Mouse (Mus musculus) limb, embryonic 12.5 days (tissue): ENCODE measurements at regions not wholly inside any gene's neighbourhood (a gene's known extent, or its start where the extent isn't known, plus 50 kb on each side); places are given as distances from the start of the nearest gene placed in this dataset.

Source experiments
- ATAC-seq: fragments of 200-750 bp; cut with Nextera tagmentation; 2 replicates; pipeline ENCODE4 v1.8.0; 2017; ENCODE audit warnings: low read depth, moderate TSS enrichment; ENCODE audit not compliant: insufficient number of reproducible peaks, insufficient read depth, low FRiP score, low TSS enrichment
- H3K27ac ChIP-seq: fragments of 300-500 bp; sonication (generic); 2 replicates; pipeline ENCODE4 v1.5.1; 2016; ENCODE audit warnings: mild to moderate bottlenecking, moderate library complexity
- H3K27me3 ChIP-seq: fragments of 300-500 bp; sonication (generic); 2 replicates; pipeline ENCODE4 v1.6.1; 2016; ENCODE audit warnings: mild to moderate bottlenecking, moderate library complexity
- H3K36me3 ChIP-seq: fragments of 300-500 bp; sonication (generic); 2 replicates; pipeline ENCODE4 v1.6.1; 2016; ENCODE audit warnings: mild to moderate bottlenecking, moderate library complexity
- H3K4me1 ChIP-seq: fragments of 300-500 bp; sonication (generic); replicated peaks from 2 replicates; pipeline ENCODE4 v1.6.1; 2016
- H3K4me2 ChIP-seq: fragments of 300-500 bp; sonication (generic); 2 replicates; pipeline ENCODE4 v1.6.1; 2016; ENCODE audit warnings: mild to moderate bottlenecking, moderate library complexity
- H3K4me3 ChIP-seq: fragments of 300-500 bp; sonication (generic); replicated peaks from 2 replicates; pipeline ENCODE4 v1.5.1; 2016; ENCODE audit warnings: mild to moderate bottlenecking
- H3K9ac ChIP-seq: fragments of 300-500 bp; sonication (generic); replicated peaks from 2 replicates; pipeline ENCODE4 v1.6.1; 2016; ENCODE audit warnings: mild to moderate bottlenecking, moderate library complexity
- H3K9me3 ChIP-seq: fragments of 300-500 bp; sonication (generic); 2 replicates; pipeline ENCODE4 v1.6.1; 2016; ENCODE audit warnings: mild to moderate bottlenecking, moderate library complexity
- WGBS: fragments of 180-500 bp; shearing (Covaris S2); methylation state at CpG from one replicate; pipeline ENCODE4 v1.1.7; 2016; 5-methylcytosine and 5-hydroxymethylcytosine counted together

DNA sequence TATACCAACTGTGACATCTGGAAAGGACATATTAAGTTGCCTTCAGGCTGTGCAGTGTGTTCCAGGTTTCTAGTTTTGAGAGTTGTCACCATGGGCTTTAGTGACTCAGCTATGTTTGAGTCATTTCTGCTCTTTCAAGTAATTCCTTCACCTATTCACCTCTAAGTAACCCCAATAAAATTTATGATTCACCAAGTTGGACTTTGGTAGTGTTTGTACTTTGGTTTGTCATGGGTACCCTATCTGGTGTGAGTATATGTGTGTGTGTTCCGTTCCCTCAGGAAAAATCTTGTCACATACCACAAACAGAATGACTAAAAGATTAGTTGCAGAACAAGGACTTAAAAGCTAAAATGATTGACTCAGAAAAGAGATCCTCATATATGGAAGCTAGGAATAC lies 76.8 kb upstream of the Crbn start:
- H3K36me3 ChIP-seq: no peaks in the 10 kb centered on the region
- no peak overlapping the region for H3K4me2 ChIP-seq
- no peaks in the 10 kb centered on the region for H3K4me1 ChIP-seq
- 89% methylated on average over 1 of the region's 1 CpGs for WGBS
- H3K9me3 ChIP-seq: no peaks in the 10 kb centered on the region
- no peak overlapping the region for H3K4me3 ChIP-seq
- no peaks in the 10 kb centered on the region for H3K27me3 ChIP-seq
- no peak for ATAC-seq
- H3K27ac ChIP-seq: no peak overlapping the region
- no peak overlapping the region for H3K9ac ChIP-seq

DNA sequence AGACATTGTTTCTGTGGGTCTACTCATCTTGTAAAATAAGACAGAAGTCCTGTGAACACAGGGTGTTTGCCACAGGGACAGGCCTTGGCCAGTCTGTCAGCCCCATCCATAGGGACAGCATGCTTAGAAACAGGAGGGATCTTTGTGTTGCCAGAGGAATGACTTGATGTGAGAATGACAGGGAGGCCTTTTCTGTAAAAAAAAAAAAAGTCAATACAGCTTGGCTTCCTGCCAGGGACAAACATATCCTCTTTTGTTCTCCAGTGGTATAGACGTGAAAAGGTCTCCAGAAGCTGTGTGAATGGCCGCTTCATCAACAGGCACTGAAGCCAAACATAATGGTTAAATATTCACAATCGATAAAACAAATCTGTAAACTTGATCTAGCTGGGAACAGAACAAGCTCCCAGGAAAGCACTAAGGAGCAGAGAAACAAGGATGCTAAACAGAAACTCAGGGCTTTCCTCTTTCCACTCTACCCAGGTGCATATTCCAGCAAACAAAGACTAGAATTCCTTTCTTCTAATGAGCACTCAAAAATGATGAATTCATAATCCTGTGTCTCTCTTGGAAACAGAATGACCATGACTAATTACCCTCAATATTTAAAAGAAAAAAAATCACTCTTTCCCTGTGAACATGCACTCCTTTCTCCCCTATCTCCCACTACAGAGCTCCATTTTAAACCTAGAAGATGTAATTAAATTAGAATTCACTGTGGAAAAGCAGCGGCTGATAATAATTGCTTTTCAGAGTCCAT lies 92.2 kb upstream of the Crbn start:
- ATAC-seq: no peak
- Histone ChIP-seq H3K27me3 (no peaks in the 10 kb centered on the region), H3K4me3 (no peak overlapping the region), H3K36me3 (no peaks in the 10 kb centered on the region), H3K27ac (no peak overlapping the region), H3K4me2 (no peak overlapping the region), H3K9me3 (no peaks in the 10 kb centered on the region), H3K4me1 (no peaks in the 10 kb centered on the region), H3K9ac (no peak overlapping the region)
- 79% methylated on average over 4 of the region's 4 CpGs for WGBS

DNA sequence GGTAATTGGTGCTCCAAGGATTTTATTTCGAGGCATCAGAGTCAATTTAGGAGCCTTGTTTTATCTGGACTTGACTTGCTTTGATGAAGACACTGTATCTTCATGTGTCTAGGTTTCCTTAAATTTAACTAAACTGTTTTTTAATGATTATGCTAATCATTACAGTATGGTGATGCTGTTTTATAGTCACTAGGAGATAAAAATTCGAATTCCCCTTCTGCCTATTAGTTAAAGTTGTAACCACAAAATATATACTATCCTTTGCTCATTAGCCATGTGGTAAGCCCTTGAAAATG lies 92.7 kb upstream of the Crbn start:
- no peak for ATAC-seq
- H3K4me2 ChIP-seq: no peak overlapping the region
- no peak overlapping the region for H3K4me3 ChIP-seq
- H3K27me3 ChIP-seq: no peaks in the 10 kb centered on the region
- H3K9ac ChIP-seq: no peak overlapping the region
- no peaks in the 10 kb centered on the region for H3K4me1 ChIP-seq
- no peaks in the 10 kb centered on the region for H3K36me3 ChIP-seq
- 52% methylated on average over 2 of the region's 2 CpGs for WGBS
- no peak overlapping the region for H3K27ac ChIP-seq
- H3K9me3 ChIP-seq: no peaks in the 10 kb centered on the region

DNA sequence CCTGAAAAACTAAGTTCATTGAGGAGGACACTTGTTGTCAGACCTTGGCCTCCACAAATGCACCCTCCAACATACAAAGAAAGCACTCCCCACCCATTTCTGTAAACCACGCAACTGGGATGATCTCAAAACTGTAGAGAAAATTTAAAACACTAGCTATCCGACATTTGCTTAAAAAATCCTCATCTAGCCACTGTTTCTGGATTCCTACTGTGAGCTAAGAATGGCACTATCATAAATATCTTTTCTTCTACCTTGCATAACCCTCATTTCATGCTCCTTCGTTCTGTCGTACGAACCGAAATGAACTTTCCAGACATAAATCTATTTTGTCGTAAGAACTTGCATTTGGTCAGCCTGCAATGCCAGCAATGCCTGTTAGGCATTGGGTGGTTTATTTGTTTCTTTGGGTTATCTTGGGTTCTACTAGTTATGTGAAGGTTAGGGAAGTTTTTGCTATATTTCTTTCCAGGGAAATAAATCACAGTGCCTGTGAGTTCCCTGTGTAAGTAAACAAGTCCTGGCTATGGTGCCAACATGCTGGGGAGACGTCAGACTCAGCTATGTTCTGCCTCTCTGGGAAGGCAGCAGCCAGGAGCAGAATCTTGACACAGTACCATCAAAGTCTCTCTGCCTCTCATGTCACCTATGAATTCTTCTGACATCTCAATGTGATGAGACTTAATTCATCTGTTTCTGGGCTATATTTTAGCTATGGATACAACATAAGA lies 104.2 kb upstream of the Crbn start:
- Histone ChIP-seq H3K9ac (no peak overlapping the region), H3K36me3 (no peaks in the 10 kb centered on the region), H3K4me3 (no peak overlapping the region), H3K4me2 (no peak overlapping the region), H3K4me1 (no peaks in the 10 kb centered on the region), H3K27me3 (no peaks in the 10 kb centered on the region), H3K9me3 (no peaks in the 10 kb centered on the region), H3K27ac (no peak overlapping the region)
- no peak for ATAC-seq
- 88% methylated on average over 8 of the region's 8 CpGs for WGBS

DNA sequence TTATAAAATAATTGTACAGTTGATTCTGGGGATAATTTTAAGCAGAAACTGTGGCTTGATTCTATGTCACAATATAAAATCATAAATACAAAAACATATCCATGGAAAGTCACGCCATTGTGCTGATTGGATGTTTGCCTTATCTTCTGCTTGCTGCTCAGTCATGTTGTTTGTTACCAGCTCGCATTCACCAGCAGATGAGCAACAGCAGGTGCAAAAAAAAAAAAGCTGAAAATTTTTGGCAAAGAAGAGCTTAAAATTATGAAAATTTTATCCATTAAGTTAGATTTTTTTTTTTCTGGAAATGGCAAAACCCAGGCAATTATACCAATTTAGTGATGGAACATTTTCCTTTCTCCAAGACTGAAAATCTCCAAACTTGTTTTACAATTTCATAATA lies 115.2 kb upstream of the Crbn start:
- H3K27ac ChIP-seq: no peak overlapping the region
- no peaks in the 10 kb centered on the region for H3K36me3 ChIP-seq
- H3K4me2 ChIP-seq: no peak overlapping the region
- no peak overlapping the region for H3K9ac ChIP-seq
- WGBS: 89% methylated on average over 2 of the region's 2 CpGs
- no peaks in the 10 kb centered on the region for H3K9me3 ChIP-seq
- no peak overlapping the region for H3K4me3 ChIP-seq
- H3K27me3 ChIP-seq: no peaks in the 10 kb centered on the region
- no peaks in the 10 kb centered on the region for H3K4me1 ChIP-seq
- no peak for ATAC-seq

DNA sequence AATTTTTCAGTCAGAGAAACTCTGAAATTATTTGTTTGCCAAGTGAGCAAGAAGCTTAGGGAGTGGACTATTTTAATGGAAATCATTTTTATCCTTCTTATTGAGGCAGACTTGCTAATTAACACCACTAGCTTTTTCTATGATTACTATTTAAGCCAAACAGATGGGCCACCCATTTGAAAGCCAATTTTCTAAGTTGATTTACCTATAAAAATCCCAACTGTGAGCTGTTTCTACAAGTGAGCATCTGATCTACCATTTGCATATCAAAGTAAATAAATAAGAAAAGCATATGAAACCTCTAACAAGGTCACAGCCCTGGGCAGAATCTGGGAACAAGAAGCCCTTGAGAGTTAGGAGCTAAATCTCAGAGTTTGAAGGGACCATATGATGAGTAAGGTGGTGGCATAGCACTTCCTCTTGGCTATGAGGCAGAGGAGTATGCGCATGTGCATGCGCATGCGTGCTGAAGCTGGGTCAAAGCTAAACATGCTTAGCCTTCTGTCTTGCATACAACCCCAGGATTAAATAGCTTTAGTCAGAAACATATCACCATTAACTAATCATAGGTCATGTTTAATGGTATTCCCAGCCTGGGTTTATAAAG lies 116.9 kb upstream of the Crbn start:
- H3K27me3 ChIP-seq: no peaks in the 10 kb centered on the region
- H3K4me2 ChIP-seq: no peak overlapping the region
- H3K9ac ChIP-seq: no peak overlapping the region
- no peak for ATAC-seq
- 94% methylated on average over 3 of the region's 3 CpGs for WGBS
- no peak overlapping the region for H3K27ac ChIP-seq
- no peaks in the 10 kb centered on the region for H3K4me1 ChIP-seq
- no peak overlapping the region for H3K4me3 ChIP-seq
- no peaks in the 10 kb centered on the region for H3K36me3 ChIP-seq
- H3K9me3 ChIP-seq: no peaks in the 10 kb centered on the region

DNA sequence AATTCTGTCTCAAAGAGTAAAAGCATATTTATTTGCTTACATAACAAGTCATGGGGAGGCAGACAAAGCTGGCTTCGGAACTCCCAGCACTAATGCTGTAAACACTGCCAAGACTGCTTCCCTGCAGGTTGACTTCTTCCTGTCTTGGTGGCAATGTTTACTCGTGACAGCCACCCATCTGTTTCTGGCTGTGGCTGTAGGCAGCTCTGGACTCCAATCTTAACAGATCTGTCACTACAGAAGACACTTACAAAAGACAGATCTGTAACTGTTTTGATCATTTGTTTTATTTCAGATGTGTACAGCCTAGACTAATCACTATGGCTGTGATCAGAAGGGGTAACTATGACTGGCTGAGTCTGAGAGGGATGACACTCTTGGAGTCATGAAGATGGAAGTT lies 121.1 kb upstream of the Crbn start:
- Histone ChIP-seq H3K36me3 (no peaks in the 10 kb centered on the region), H3K9me3 (no peaks in the 10 kb centered on the region), H3K27ac (no peak overlapping the region), H3K4me3 (no peak overlapping the region), H3K9ac (no peak overlapping the region), H3K4me2 (no peak overlapping the region), H3K4me1 (no peaks in the 10 kb centered on the region), H3K27me3 (no peaks in the 10 kb centered on the region)
- no peak for ATAC-seq
- WGBS: 38% methylated on average over 2 of the region's 2 CpGs

DNA sequence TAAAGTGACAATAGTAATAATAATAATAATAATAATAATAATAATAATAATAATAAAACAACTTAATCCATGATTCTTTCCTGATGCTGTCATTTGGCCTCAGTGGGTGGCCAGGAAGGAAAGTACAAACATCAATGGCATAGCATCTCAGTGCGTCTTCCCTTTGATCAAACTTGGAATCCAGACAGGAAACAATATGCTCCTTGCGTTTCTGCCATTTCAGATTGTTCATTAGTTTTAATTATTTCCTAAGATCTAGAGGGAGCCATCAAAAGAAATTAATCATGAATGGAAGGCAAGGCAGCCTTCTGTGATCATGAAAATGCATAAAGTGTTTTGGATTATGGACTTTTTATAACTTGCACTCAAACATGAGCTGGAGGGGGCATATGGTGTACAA lies 125.6 kb upstream of the Crbn start:
- no peaks in the 10 kb centered on the region for H3K36me3 ChIP-seq
- 73% methylated on average over 2 of the region's 2 CpGs for WGBS

DNA sequence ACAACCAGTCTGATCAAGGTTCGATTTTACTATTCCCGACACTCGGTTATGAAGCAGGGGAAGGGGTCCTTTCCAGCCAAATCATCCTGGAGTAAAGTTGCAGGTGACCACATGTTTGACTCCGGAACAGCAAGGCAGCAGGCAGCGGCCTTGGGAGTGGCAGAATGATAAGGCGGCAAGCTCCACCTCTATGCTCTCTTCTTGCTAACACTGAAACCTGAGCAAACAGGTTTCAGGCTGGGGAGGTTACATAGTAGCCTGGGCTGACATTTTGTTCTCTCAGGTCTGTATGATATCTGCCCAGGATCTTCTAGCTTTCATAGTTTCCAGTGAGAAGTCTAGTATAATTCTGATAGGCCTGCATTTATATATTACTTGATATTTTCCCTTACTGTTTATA lies 133.7 kb upstream of the Crbn start:
- WGBS: 83% methylated on average over 6 of the region's 6 CpGs

More for the DNA sequence above, 125.6 kb upstream of the Crbn start:
- Histone ChIP-seq H3K9me3 (no peaks in the 10 kb centered on the region), H3K9ac (no peak overlapping the region), H3K4me3 (no peak overlapping the region), H3K27me3 (no peaks in the 10 kb centered on the region), H3K4me1 (no peaks in the 10 kb centered on the region), H3K4me2 (no peak overlapping the region), H3K27ac (no peak overlapping the region)
- no peak for ATAC-seq

DNA sequence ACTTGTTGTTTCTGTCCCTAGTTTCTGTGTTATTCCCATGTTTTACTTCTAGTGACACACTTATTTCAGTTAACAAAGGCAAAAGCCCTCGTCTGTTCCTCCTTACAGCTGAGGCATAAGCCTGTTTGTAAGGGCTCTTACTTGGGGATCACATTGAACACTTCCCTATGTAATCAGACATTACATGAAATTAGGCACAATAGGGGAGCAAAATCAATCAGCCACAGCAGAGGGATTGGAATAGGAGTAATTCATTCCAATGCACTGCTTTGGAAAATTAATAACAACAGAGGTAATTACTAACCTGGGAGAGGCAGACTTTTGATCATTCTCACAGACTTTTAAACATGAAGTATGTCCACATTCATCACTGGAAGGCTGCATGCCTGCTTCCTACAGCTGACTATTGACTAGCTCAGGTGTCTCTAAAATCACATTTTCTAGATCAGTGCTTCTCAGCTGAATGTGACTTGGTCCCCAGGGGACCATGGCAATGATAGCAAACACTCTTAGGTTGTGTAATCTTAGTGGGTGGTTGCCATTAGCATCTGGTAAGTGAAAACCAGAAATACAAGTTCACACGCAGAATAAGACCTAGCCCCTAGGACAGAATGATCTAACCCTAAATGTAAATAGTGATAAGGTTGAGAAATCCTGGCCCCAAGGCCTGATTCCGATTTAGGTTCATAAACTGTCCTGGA lies 146.5 kb upstream of the Crbn start:
- Histone ChIP-seq H3K4me3 (no peak overlapping the region), H3K9me3 (no peaks in the 10 kb centered on the region), H3K36me3 (no peaks in the 10 kb centered on the region), H3K27me3 (no peaks in the 10 kb centered on the region), H3K4me1 (no peaks in the 10 kb centered on the region), H3K9ac (no peak overlapping the region), H3K4me2 (no peak overlapping the region), H3K27ac (no peak overlapping the region)
- 72% methylated on average over 3 of the region's 3 CpGs for WGBS
- ATAC-seq: no peak

More for the DNA sequence above, 133.7 kb upstream of the Crbn start:
- Histone ChIP-seq H3K27ac (no peak overlapping the region), H3K36me3 (no peaks in the 10 kb centered on the region), H3K27me3 (no peaks in the 10 kb centered on the region), H3K4me3 (no peak overlapping the region), H3K4me1 (no peaks in the 10 kb centered on the region), H3K9me3 (no peaks in the 10 kb centered on the region), H3K9ac (no peak overlapping the region), H3K4me2 (no peak overlapping the region)
- no peak for ATAC-seq

DNA sequence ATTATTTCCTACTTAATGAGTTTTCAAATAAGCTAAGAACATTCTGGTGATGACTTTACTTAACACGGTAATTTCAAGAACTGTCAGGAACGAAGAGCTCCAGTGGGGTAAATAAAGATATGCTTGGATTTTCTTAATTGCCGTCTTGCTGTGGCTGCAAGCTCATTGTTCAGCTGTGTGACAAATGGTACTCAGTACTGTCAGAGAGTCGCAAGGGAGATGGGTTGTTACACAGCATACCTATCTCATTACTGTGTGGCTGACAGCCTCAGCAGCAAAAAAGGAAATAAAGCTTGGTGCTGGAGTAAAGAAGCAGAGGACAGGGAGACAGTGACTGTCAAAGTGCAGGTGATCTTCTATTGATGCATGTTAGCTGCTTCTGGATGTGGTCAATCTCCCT lies 151.0 kb upstream of the Crbn start:
- no peaks in the 10 kb centered on the region for H3K9me3 ChIP-seq
- H3K36me3 ChIP-seq: no peaks in the 10 kb centered on the region
- WGBS: 69% methylated on average over 4 of the region's 4 CpGs
- ATAC-seq: no peak
- H3K4me1 ChIP-seq: no peaks in the 10 kb centered on the region
- no peak overlapping the region for H3K27ac ChIP-seq
- no peak overlapping the region for H3K4me2 ChIP-seq
- H3K4me3 ChIP-seq: no peak overlapping the region
- H3K27me3 ChIP-seq: no peaks in the 10 kb centered on the region
- no peak overlapping the region for H3K9ac ChIP-seq
